Mouse (Mus musculus): ENCODE measurements around the gene Olfr376.
A peak's percentile ranks its signal among the peaks of the same experiment; 100 is the strongest.

Olfr376 gene

GRCm38 (mm10) chr11:73370946-73371345, at the start of gene Olfr376:
Olfr376 (plus strand) TSS chr11:73371246.
- DNase-seq (ENCODE audit: low spot score in 2 of 2), result no peak

GRCm38 (mm10) chr11:73323906-73324830, 46.9 kb upstream of the Olfr376 start:
- no peak for DNase-seq (ENCODE audit: low spot score in 2 of 2)

GRCm38 (mm10) chr11:73326485-73326886, 44.6 kb upstream of the Olfr376 start:
- DNase-seq (ENCODE audit: low spot score in 2 of 2), result no peak

GRCm38 (mm10) chr11:73327361-73327760, 43.7 kb upstream of the Olfr376 start:
- peak in 1 of 2 experiments; percentile 7 for DNase-seq (ENCODE audit: low spot score in 2 of 2)

- DNase-seq (ENCODE audit: low spot score in 2 of 2), result no peak
These were observed 41.6 kb upstream of the Olfr376 start, which contains the start of the genes Aspa, Gm49340 and Spata22 for GRCm38 (mm10) chr11:73329442-73329841. Aspa (minus strand) TSS chr11:73329596. Gm49340 (plus strand) TSS chr11:73329741. Spata22 (plus strand) TSS chr11:73329741.

GRCm38 (mm10) chr11:73333357-73333756, 37.7 kb upstream of the Olfr376 start:
- no peak for DNase-seq (ENCODE audit: low spot score in 2 of 2)

GRCm38 (mm10) chr11:73336919-73337318, 34.1 kb upstream of the Olfr376 start:
- no peak for DNase-seq (ENCODE audit: low spot score in 2 of 2)

- DNase-seq (ENCODE audit: low spot score in 2 of 2), result no peak
These were observed 20.6 kb upstream of the Olfr376 start, which contains the start of gene Olfr20 for GRCm38 (mm10) chr11:73350483-73350882. Olfr20 (plus strand) TSS chr11:73350783.

GRCm38 (mm10) chr11:73395374-73395773, 24.3 kb downstream of the Olfr376 start:
- DNase-seq (ENCODE audit: low spot score in 2 of 2), result no peak

GRCm38 (mm10) chr11:73399514-73399913, 28.5 kb downstream of the Olfr376 start, which contains the start of gene Olfr1:
Olfr1 (minus strand) TSS chr11:73399614.
- no peak for DNase-seq (ENCODE audit: low spot score in 2 of 2)

All from frontal cortex, postnatal 10 days (tissue).